Mouse (Mus musculus) mouse embryonic stem cell (cell line): Measurements from ENCODE around the gene Vmn2r89.
"Not testable (repeated sequence)": the region's sequence is repeated elsewhere in the genome, so short reads cannot be mapped to it uniquely, and the experiment has no call there.

ENCODE experiments used
- in situ Hi-C, 2 experiments: fragments of 300-500 bp; cut with MboI; formaldehyde crosslinking; loops; 1 replicate in 1 of 2; 3 replicates in 1 of 2; pipeline ENCODE4 v1.14.3; 2019 to 2020; ENCODE audit warnings: low sequenced_read_pairs in 2 of 2, low pct_unique_long_range_greater_than_20kb in 1 of 2, mixed read lengths in 1 of 2; ENCODE audit not compliant: unreplicated experiment in 1 of 2

Vmn2r89 gene

GRCm38 (mm10) chr14:51451557-51451956, at the start of gene Vmn2r89:
Vmn2r89 (plus strand) TSS chr14:51451857.
- in situ Hi-C loops: not testable (repeated sequence)

- in situ Hi-C loops: no loop called here
Measured at GRCm38 (mm10) chr14:51410520-51410919, 41.1 kb upstream of the Vmn2r89 start, which contains the start of gene Vmn2r88. Vmn2r88 (plus strand) TSS chr14:51410820.

DNA sequence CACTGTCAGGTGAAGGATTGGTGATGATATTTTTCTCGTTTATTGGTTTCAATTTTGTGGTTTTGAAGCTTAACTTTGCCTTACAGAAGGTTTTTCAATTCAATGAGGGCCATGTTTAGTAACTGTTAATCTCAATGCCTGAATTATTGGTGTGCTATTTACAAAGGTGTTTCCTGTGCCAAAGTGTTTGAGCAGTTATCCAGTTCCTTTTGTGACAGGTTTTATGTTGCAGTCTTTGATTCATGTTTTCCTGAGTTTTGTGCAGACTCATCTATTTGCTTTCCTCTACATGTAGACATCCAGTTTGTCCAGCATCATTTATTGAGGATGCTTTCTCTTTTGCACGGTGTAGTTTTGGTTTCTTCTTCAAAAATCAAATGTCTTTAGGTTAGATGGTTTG, 27.8 kb upstream of the Vmn2r89 start:
- in situ Hi-C loops: no loop called here

GRCm38 (mm10) chr14:51430138-51430537, 21.5 kb upstream of the Vmn2r89 start:
- in situ Hi-C loops: not testable (repeated sequence)

- in situ Hi-C loops: no loop called here
Measured at GRCm38 (mm10) chr14:51434546-51434945, 17.1 kb upstream of the Vmn2r89 start.

DNA sequence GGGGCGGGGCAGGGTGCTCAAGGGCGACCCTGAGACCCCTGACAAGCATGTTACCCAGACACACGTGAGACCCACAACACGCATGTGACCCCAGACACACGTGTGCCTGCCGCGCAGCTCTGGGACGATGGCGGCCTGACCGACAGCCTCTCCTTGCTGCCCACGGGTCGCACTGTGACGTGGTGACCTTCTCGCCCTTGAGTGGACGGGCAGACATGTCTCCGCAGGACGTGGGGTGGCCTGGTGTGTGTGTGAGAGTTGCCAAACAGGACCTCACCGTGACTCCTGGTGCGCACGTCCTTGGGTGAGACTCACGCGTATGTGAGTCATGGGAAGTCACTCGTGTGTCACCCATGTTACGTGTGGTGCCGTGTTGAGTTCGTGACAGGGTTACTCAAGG, 16.6 kb upstream of the Vmn2r89 start:
- in situ Hi-C loops: no loop called here

- in situ Hi-C loops: no loop called here
Measured at GRCm38 (mm10) chr14:51438955-51439354, 12.7 kb upstream of the Vmn2r89 start.

DNA sequence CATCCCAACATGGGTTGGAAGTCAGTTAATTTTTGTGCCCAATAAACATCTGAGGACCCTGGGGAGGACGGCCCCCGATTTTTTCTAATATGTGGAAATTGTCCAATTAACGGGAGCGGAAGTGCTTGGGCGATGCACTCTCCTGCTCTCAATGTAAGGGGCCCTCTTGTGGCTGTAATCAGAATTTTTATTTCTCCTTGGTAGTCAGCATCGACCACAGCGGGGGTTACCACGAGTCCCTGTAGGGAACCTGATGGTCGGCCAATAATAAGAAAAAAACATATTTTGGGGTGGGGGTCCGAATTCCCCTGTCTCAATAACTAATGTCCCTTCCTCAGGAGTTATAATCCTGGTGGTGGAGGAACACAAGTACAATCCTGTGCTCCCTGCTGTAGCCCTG, 28.6 kb downstream of the Vmn2r89 start:
- in situ Hi-C loops: not testable (repeated sequence)

GRCm38 (mm10) chr14:51481332-51482015, 29.8 kb downstream of the Vmn2r89 start:
- in situ Hi-C loops: not testable (repeated sequence)

- in situ Hi-C loops: no loop called here
Measured at GRCm38 (mm10) chr14:51482051-51482715, 30.5 kb downstream of the Vmn2r89 start.

GRCm38 (mm10) chr14:51482971-51483381, 31.3 kb downstream of the Vmn2r89 start:
- in situ Hi-C loops: not testable (repeated sequence)

DNA sequence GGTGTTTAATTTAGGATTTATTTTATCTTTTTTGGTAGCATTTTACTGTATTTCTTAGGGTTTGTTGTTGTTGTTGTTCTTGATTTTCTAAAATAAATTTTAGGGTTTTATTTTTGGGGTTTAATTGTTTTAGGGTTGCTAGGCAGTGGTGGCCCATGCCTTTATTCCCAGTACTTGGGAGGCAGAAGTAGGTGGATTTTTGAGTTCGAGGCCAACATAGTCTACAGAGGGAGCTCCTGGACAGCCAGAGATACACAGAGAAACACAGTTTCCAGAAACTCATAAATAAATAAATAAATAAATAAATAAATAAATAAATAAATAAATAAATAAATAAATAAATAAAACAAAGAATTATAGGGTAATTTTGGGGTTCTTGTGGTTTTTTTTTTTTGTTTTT, 32.0 kb downstream of the Vmn2r89 start:
- in situ Hi-C loops: no loop called here

DNA sequence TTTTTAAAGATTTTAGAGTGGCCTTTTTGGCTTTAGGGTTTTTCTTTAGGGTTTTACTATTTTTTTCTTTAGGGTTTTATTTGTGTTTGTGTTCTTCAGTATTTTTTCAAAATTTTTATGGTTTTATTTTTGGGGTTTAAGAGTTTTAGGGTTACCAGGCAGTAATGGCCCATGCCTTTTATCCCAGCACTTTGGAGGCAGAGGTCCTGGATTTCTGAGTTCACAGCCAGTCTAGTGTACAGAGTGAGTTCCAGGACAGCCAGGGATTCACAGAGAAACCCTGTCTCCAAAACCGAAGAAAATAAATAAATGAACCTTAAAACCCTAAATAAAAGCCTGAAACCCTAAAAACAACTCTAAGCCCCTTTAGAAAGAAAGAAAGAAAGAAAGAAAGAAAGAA, 34.5 kb downstream of the Vmn2r89 start:
- in situ Hi-C loops: no loop called here

- in situ Hi-C loops: no loop called here
Measured at GRCm38 (mm10) chr14:51495781-51496180, 44.1 kb downstream of the Vmn2r89 start.

DNA sequence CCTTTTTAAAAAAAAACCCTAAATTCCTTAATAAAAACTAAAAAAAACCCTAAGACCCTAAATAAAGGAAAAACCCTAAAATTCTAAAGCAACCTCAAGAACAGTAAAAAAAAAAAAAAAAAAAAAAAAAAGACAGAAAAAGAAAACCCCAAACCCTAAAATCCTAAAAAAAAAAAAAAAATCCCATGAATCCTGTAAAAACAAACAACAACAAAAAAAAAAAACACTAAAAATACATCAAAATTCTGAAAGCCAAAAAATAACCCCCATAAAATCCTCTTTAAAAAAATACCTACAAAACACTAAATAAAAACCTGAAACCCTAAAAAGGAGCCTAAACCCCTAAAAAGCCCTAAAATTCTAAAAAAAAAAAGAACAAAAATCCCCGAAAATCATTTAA, 45.3 kb downstream of the Vmn2r89 start:
- in situ Hi-C loops: no loop called here

DNA sequence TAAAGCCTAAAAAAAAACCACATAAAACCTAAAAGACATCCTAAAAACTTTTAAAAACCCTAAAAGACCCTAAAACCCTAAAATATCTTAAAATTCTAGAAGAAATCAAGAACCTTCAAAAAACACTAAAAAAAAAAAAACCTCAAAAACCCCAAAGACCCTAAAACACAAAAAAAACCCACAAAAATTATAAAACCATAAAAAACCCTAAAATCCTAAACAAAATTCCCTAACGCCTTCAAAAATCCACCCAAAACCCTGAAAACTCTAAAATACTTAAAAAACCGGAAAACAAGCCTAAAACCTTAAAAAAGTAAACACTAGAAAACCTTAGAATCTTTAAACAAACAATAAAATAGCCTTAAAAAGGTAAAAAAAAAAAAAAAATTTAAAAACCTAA, 46.3 kb downstream of the Vmn2r89 start:
- in situ Hi-C loops: no loop called here

GRCm38 (mm10) chr14:51499707-51500275, 48.1 kb downstream of the Vmn2r89 start:
- in situ Hi-C loops: no loop called here

DNA sequence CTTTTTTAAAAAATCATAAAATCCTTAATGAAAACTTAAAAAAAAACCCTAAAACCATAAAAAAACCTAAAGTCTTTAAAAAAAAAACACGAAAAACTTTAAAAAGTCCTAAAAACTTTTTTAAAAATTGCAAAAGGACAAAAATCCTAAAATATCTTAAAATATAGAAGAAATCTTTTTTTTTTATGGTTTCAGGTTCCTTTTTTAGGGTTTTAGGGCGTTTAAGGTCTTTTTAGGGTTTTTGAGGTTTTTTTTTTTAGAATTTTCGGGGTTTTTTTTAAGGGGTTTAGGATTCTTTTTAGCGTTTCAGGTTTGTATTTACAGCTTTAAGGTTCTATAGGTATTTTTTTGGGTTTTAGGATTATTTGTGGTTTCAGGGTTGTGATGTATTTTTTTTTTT, 48.8 kb downstream of the Vmn2r89 start:
- in situ Hi-C loops: no loop called here

GRCm38 (mm10) chr14:51507416-51507815, 55.8 kb downstream of the Vmn2r89 start:
- in situ Hi-C loops: no loop called here
